Mouse (Mus musculus) heart, embryonic 12.5 days (tissue): ENCODE measurements around the gene Glis3. TPM values are rescaled to one million over a fixed set of nuclear protein-coding genes. Genes with fewer than 3 reads are reported as not detected.

Source experiments
- ATAC-seq: fragments of 200-750 bp; cut with Nextera tagmentation; 2 replicates; pipeline ENCODE4 v1.8.0; 2017; ENCODE audit warnings: moderate TSS enrichment, moderate library complexity; ENCODE audit not compliant: insufficient number of reproducible peaks, low FRiP score
- H3K27ac ChIP-seq: fragments of 300-500 bp; sonication (generic); 2 replicates; pipeline ENCODE4 v1.5.1; 2016; ENCODE audit warnings: mild to moderate bottlenecking, moderate library complexity; ENCODE audit not compliant: poor library complexity, severe bottlenecking
- H3K27me3 ChIP-seq: fragments of 300-500 bp; sonication (generic); replicated peaks from 2 replicates; pipeline ENCODE4 v1.6.1; 2016; ENCODE audit warnings: mild to moderate bottlenecking, moderate library complexity
- H3K36me3 ChIP-seq: fragments of 300-500 bp; sonication (generic); 2 replicates; pipeline ENCODE4 v1.6.1; 2016; ENCODE audit warnings: mild to moderate bottlenecking, moderate library complexity
- H3K4me1 ChIP-seq: fragments of 300-500 bp; sonication (generic); replicated peaks from 2 replicates; pipeline ENCODE4 v1.6.1; 2016; ENCODE audit warnings: mild to moderate bottlenecking
- H3K4me2 ChIP-seq: fragments of 300-500 bp; sonication (generic); 2 replicates; pipeline ENCODE4 v1.6.1; 2016; ENCODE audit warnings: mild to moderate bottlenecking, moderate library complexity
- H3K4me3 ChIP-seq: fragments of 300-500 bp; sonication (generic); 2 replicates; pipeline ENCODE4 v1.5.1; 2016; ENCODE audit warnings: mild to moderate bottlenecking
- H3K9ac ChIP-seq: fragments of 300-500 bp; sonication (generic); 2 replicates; pipeline ENCODE4 v1.6.1; 2016; ENCODE audit warnings: mild to moderate bottlenecking, moderate library complexity
- H3K9me3 ChIP-seq: fragments of 300-500 bp; sonication (generic); replicated peaks from 2 replicates; pipeline ENCODE4 v1.6.1; 2016; ENCODE audit warnings: mild to moderate bottlenecking, moderate library complexity
- WGBS: fragments of 180-500 bp; shearing (Covaris S2); methylation state at CpG from one replicate; pipeline ENCODE4 v1.1.7; 2016; 5-methylcytosine and 5-hydroxymethylcytosine counted together
- polyA plus RNA-seq: library from polyadenylated mRNA; unstranded; fragments of >200 nt; fragmentation: Nextera tagmentation; extraction: Ambion mirVana; gene quantifications from 2 replicates; pipeline ENCODE4 v1.2.1, GENCODE M21; 2016

Glis3 gene
- polyA plus RNA-seq, 1 experiment from 2014 or later = 1.7 TPM

DNA sequence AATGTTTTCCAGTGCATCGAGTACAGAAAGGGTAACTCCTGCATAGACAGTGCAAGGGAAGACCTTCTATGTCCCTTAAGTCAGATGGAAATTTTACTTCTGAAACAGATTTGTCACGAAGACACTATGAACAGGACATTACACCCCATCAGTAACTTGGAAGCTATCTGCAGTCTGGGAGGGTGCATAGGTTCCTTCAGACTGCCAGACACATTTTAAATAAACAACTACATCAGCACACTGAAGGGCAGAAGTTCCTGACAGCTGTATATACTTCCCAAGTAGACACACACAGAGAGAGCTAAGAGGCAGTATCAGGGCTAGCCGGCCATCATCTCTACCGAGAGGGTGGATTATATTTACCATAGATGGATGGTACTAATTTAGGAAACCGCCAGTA is 296.5 kb downstream of the Glis3 start:
- ATAC-seq = no peak
- Histone ChIP-seq H3K36me3 (no peaks in the 10 kb centered on the region), H3K4me3 (no peak overlapping the region), H3K4me2 (no peak overlapping the region), H3K27me3 (no peaks in the 10 kb centered on the region), H3K4me1 (no peaks in the 10 kb centered on the region; the same call in 1 of the 2 replicates), H3K27ac (no peak overlapping the region), H3K9me3 (no peaks in the 10 kb centered on the region), H3K9ac (no peak overlapping the region)
- WGBS = 72% methylated on average over 5 of the region's 5 CpGs

- Histone ChIP-seq H3K4me3 (no peak overlapping the region), H3K4me2 (no peak overlapping the region), H3K9ac (no peak overlapping the region), H3K4me1 (no peaks in the 10 kb centered on the region; the same call in 1 of the 2 replicates), H3K9me3 (no peaks in the 10 kb centered on the region), H3K36me3 (no peaks in the 10 kb centered on the region), H3K27me3 (no peaks in the 10 kb centered on the region), H3K27ac (no peak overlapping the region)
- no peak for ATAC-seq
- WGBS = 58% methylated on average over 10 of the region's 10 CpGs
Observed at GRCm38 (mm10) chr19:28382168-28382911, 297.5 kb downstream of the Glis3 start.

DNA sequence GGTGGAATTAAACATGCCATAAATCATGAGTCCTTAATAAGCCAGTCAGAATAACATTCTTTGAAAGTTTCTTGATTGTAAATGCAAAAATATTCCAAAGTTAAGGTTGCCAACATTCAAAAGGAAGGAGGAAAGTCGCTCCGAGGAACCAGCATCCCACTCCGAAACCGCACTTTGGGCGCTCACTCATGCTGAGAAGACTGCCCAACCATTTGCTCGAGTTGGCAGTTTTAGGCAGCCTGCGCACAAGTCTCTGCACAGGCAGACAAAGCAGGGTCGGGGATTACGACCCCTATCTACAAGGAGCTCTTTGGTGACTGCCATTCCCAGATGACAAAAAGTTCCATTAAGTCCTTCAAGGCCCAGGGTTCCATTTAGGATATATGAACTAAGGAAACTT is 298.4 kb downstream of the Glis3 start:
- WGBS = 82% methylated on average over 9 of the region's 9 CpGs
- Histone ChIP-seq H3K9ac (no peak overlapping the region), H3K36me3 (no peaks in the 10 kb centered on the region), H3K4me1 (no peaks in the 10 kb centered on the region; the same call in 1 of the 2 replicates), H3K9me3 (no peaks in the 10 kb centered on the region), H3K4me2 (no peak overlapping the region), H3K27ac (no peak overlapping the region), H3K27me3 (no peaks in the 10 kb centered on the region), H3K4me3 (no peak overlapping the region)
- no peak for ATAC-seq

GRCm38 (mm10) chr19:28380691-28381262 is 299.1 kb downstream of the Glis3 start:
- Histone ChIP-seq H3K27ac (no peak overlapping the region), H3K4me1 (no peaks in the 10 kb centered on the region; the same call in 1 of the 2 replicates)

DNA sequence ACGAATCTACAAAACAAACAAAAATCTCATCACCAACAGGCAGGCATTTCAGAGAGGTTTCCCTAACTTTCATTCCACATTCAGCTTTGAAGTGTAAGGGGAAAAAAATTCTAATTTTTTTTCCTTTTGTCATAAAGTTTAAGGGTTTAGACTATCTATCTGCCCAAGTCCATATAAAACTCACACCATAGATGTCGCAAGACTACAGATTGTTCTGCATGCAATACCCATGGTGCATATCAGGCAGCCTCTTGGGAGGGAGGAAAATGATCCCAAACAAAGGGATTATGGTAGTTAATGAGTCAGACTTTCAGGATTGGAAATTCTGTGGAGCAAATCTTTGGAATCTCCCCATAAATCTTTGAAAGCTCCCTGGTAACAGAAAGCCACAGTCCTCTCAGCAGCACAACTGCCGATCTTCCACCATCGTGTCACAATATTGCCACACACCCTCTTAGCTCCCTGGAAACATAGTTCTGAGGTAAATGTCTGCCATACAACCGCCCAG is 302.0 kb downstream of the Glis3 start:
- H3K36me3 ChIP-seq = no peaks in the 10 kb centered on the region
- no peak overlapping the region for H3K27ac ChIP-seq
- ATAC-seq = no peak

More at GRCm38 (mm10) chr19:28380691-28381262, 299.1 kb downstream of the Glis3 start:
- H3K4me3 ChIP-seq = no peak overlapping the region
- 62% methylated on average over 9 of the region's 9 CpGs for WGBS
- no peaks in the 10 kb centered on the region for H3K9me3 ChIP-seq
- no peaks in the 10 kb centered on the region for H3K27me3 ChIP-seq
- ATAC-seq = no peak
- H3K9ac ChIP-seq = no peak overlapping the region
- no peaks in the 10 kb centered on the region for H3K36me3 ChIP-seq
- H3K4me2 ChIP-seq = no peak overlapping the region

DNA sequence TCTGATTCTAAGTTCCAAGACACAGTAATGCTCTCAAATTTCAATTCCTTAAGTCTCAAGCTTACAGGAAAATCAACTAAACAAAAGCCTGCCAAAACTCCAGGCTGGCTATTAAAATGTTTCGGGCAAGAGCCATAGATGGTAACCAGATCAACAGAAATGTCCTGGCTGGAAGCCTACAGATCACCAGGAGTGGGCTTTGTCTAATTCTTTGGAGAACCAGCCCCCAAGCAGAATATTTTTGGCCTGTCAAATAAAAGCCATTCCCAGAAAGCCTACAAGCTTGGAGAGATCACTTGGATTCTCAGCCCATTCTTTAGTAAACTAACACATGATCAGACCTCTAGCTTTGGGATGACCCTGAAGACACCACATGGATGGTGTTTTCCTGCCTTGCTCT is 303.5 kb downstream of the Glis3 start:
- Histone ChIP-seq H3K4me3 (no peak overlapping the region), H3K4me2 (no peak overlapping the region), H3K4me1 (no peaks in the 10 kb centered on the region), H3K9me3 (no peaks in the 10 kb centered on the region), H3K27me3 (no peaks in the 10 kb centered on the region), H3K9ac (no peak overlapping the region), H3K36me3 (no peaks in the 10 kb centered on the region), H3K27ac (no peak overlapping the region)
- WGBS = 83% methylated on average over 1 of the region's 1 CpGs
- no peak for ATAC-seq

More for the DNA sequence above, 302.0 kb downstream of the Glis3 start:
- no peaks in the 10 kb centered on the region; the same call in 1 of the 2 replicates for H3K4me1 ChIP-seq
- WGBS = 85% methylated on average over 5 of the region's 5 CpGs
- no peak overlapping the region for H3K4me2 ChIP-seq
- no peaks in the 10 kb centered on the region for H3K9me3 ChIP-seq
- H3K4me3 ChIP-seq = no peak overlapping the region
- H3K27me3 ChIP-seq = no peaks in the 10 kb centered on the region
- H3K9ac ChIP-seq = no peak overlapping the region

DNA sequence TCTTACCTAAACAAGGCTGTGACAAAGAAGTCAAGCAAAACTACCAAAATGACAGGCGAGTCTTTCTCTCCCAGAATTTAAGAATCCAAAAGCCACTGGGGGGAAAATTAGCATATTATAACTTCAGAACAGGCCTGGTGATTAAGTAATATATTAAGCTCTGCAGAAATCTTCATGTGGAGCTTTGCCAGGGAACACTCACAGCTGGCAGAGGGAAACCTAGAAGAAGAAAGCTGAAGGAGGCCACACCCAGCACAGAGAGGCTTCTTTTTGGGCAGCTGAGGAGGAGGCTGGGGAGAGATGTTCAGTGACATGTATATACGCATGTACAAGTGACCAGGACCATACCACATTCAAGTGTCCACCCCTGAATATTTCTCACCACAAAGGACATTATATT is 304.1 kb downstream of the Glis3 start:
- no peak for ATAC-seq
- Histone ChIP-seq H3K27ac (no peak overlapping the region), H3K9me3 (no peaks in the 10 kb centered on the region)

DNA sequence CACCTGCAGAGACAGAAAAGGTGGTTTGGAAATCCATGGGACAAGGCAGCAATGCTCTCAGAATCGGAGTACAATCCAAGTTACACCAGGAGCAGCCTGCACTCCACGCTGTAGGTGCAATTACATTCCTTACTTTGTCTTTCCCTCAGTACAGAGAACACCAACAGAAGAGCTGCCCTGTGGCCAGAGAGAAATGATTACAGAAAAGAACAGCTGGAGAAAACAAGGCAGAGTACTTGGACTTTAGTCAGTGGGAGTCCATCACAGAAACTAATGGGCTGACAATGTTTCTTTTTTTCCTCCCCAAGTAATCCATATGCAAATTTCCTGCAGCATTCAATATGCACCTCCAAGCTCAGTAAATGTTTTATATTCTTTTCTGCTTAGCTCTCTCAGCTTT is 305.4 kb downstream of the Glis3 start:
- H3K36me3 ChIP-seq = no peaks in the 10 kb centered on the region
- ATAC-seq = no peak
- H3K9ac ChIP-seq = no peak overlapping the region
- H3K4me1 ChIP-seq = no peaks in the 10 kb centered on the region
- no peaks in the 10 kb centered on the region for H3K27me3 ChIP-seq
- H3K4me2 ChIP-seq = no peak overlapping the region
- no peak overlapping the region for H3K4me3 ChIP-seq
- H3K27ac ChIP-seq = no peak overlapping the region
- no peaks in the 10 kb centered on the region for H3K9me3 ChIP-seq
- WGBS = 65% methylated on average over 2 of the region's 2 CpGs

More for the DNA sequence above, 304.1 kb downstream of the Glis3 start:
- H3K4me3 ChIP-seq = no peak overlapping the region
- H3K4me1 ChIP-seq = no peaks in the 10 kb centered on the region
- WGBS = 78% methylated on average over 2 of the region's 2 CpGs
- H3K9ac ChIP-seq = no peak overlapping the region
- no peaks in the 10 kb centered on the region for H3K36me3 ChIP-seq
- no peak overlapping the region for H3K4me2 ChIP-seq
- H3K27me3 ChIP-seq = no peaks in the 10 kb centered on the region

- no peak overlapping the region for H3K4me3 ChIP-seq
- H3K4me2 ChIP-seq = no peak overlapping the region
- no peaks in the 10 kb centered on the region for H3K27me3 ChIP-seq
- no peak for ATAC-seq
- no peak overlapping the region for H3K9ac ChIP-seq
- WGBS = 63% methylated on average over 4 of the region's 4 CpGs
- H3K36me3 ChIP-seq = no peaks in the 10 kb centered on the region
- no peaks in the 10 kb centered on the region for H3K9me3 ChIP-seq
- no peaks in the 10 kb centered on the region for H3K4me1 ChIP-seq
- H3K27ac ChIP-seq = no peak overlapping the region
Observed at GRCm38 (mm10) chr19:28368215-28368614, 311.7 kb downstream of the Glis3 start.

DNA sequence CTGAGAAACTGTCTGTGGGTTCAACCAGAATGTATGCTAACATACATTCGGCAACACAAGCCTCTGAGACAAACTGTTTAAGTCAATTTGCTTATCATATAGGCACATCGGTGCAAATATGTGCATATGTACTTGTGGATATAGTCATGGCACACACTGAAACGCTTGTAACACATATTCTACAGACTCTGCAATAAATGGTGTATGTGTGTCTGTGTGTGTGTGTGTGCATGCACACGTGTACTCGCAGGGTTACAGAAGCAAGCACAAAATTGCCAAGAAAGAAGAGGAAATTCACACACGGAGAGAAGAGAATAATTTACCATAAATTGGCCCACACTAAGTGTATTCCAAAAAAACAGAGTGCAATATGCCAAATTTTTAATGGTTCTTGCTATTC is 312.6 kb downstream of the Glis3 start:
- H3K4me1 ChIP-seq = no peaks in the 10 kb centered on the region
- no peak overlapping the region for H3K4me3 ChIP-seq
- H3K36me3 ChIP-seq = no peaks in the 10 kb centered on the region
- H3K9me3 ChIP-seq = no peaks in the 10 kb centered on the region
- no peaks in the 10 kb centered on the region for H3K27me3 ChIP-seq
- WGBS = 84% methylated on average over 6 of the region's 6 CpGs
- no peak overlapping the region for H3K4me2 ChIP-seq
- ATAC-seq = no peak
- no peak overlapping the region for H3K27ac ChIP-seq
- H3K9ac ChIP-seq = no peak overlapping the region

DNA sequence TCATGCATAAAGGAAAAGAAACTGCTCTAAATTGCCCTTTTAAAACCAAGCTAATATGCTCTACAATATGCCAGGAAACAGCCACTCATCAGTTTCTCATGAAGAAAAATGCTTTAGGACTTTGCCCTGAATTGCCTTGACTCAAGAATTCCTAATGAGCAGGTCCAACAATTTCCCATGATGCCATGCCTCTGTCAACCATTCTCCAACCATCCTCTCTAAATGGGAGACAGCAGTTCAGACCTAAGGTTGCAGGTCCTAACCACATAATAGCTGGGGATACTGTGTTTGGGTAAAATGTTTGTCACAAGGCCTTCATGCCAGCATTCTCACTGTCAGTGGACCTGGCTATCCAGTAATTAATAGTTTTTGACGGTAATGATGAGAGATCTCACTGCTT is 313.1 kb downstream of the Glis3 start:
- no peak overlapping the region for H3K27ac ChIP-seq

More for the DNA sequence above, 313.1 kb downstream of the Glis3 start:
- WGBS = 87% methylated on average over 1 of the region's 1 CpGs
- Histone ChIP-seq H3K4me3 (no peak overlapping the region), H3K4me1 (no peaks in the 10 kb centered on the region), H3K4me2 (no peak overlapping the region), H3K27me3 (no peaks in the 10 kb centered on the region), H3K9me3 (no peaks in the 10 kb centered on the region), H3K36me3 (no peaks in the 10 kb centered on the region), H3K9ac (no peak overlapping the region)
- ATAC-seq = no peak
